Mouse (Mus musculus) lung, embryonic 16.5 days (tissue): ENCODE data around the gene Fbxw20. TPM values are rescaled to one million over a fixed set of nuclear protein-coding genes. Genes with fewer than 3 reads are reported as not detected.

Experiments
- polyA plus RNA-seq: library from polyadenylated mRNA; unstranded; fragments of >200 nt; fragmentation: Nextera tagmentation; extraction: Ambion mirVana; gene quantifications from 2 replicates; pipeline ENCODE4 v1.2.1, GENCODE M21; 2015

Fbxw20 gene
- polyA plus RNA-seq, 1 experiment from 2014 or later: not detected

Other genes starting within 250 kb of the Fbxw20 start
- gene Ucn2, start 248.7 kb downstream of the Fbxw20 start, polyA plus RNA-seq: not detected in 2 replicates
- gene Pfkfb4, start 243.0 kb downstream of the Fbxw20 start, polyA plus RNA-seq: 11.9 and 13.0 TPM in 2 replicates
- gene Shisa5, start 196.2 kb downstream of the Fbxw20 start, polyA plus RNA-seq: 120 and 126 TPM in 2 replicates
- 12.1 and 13.2 TPM in 2 replicates for gene Trex1, start 175.0 kb downstream of the Fbxw20 start, polyA plus RNA-seq
- gene Atrip, start 160.6 kb downstream of the Fbxw20 start, polyA plus RNA-seq: 22.8 and 24.7 TPM in 2 replicates
- 11.2 and 13.1 TPM in 2 replicates for gene Ccdc51, start 152.3 kb downstream of the Fbxw20 start, polyA plus RNA-seq
- gene Tma7, start 152.2 kb downstream of the Fbxw20 start, polyA plus RNA-seq: 524 and 545 TPM in 2 replicates
- gene Plxnb1, start 139.4 kb downstream of the Fbxw20 start, polyA plus RNA-seq: 17.4 and 18.6 TPM in 2 replicates
- gene Fbxw21, start 72.7 kb downstream of the Fbxw20 start, polyA plus RNA-seq: not detected in 2 replicates
- not detected in 2 replicates for gene Fbxw13, start 38.8 kb downstream of the Fbxw20 start, polyA plus RNA-seq
- gene Fbxw14, start 52.9 kb upstream of the Fbxw20 start, polyA plus RNA-seq: not detected in 2 replicates
- gene Fbxw28, start 104.9 kb upstream of the Fbxw20 start, polyA plus RNA-seq: not detected in 2 replicates
- gene Fbxw22, start 169.5 kb upstream of the Fbxw20 start, polyA plus RNA-seq: not detected in 2 replicates
- gene Fbxw16, start 214.4 kb upstream of the Fbxw20 start, polyA plus RNA-seq: not detected in 2 replicates